Mouse (Mus musculus) heart, postnatal 0 days (tissue): Measurements from ENCODE around the gene Inpp5d.

Experiments
- CTCF ChIP-seq: IDR thresholded peaks from 2 replicates; pipeline ENCODE4 v1.5.1; 2016; ENCODE audit warnings: antibody characterized with exemption, control low read depth, low read depth
- EP300 ChIP-seq: IDR thresholded peaks from 2 replicates; pipeline ENCODE4 v1.6.1; 2016; ENCODE audit warnings: antibody characterized with exemption, low read depth

GRCm38 (mm10) chr1:87709661-87710270, 89.7 kb downstream of the Inpp5d start:
- no peak for TF ChIP-seq EP300
- TF ChIP-seq CTCF = no peak
